Mouse (Mus musculus) cerebellum, adult (tissue): ENCODE results near the gene Usp3.
A peak's percentile ranks its signal among the peaks of the same experiment; 100 is the strongest.

ENCODE experiments used
- ATAC-seq: cut with Nextera tagmentation; 2 replicates; pipeline ENCODE4 v1.9.2; 2017; ENCODE audit warnings: mild to moderate bottlenecking, moderate library complexity, mixed read lengths; ENCODE audit not compliant: insufficient number of reproducible peaks, low FRiP score, low TSS enrichment

Usp3 gene

GRCm38 (mm10) chr9:66604349-66605206 is 11.6 kb upstream of the Usp3 start:
- no peak for ATAC-seq

DNA sequence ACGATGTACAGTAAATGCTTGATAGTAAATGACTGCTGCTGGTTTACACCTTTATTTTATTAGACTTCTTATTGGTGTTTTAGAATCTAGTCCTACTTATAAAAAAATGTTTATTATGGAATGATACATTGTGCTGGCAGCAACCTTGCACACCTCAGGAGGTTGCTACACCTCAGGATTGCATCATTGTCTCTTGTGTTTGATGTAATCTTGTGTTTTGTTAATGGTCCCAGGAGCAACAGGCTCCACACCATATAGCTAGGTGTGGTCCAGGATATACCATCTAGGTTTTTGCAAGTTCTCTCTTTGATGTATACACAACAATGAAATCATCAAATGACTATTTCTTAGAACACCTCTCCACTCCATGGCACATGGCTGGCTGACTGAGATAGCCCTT is 11.0 kb upstream of the Usp3 start:
- no peak for ATAC-seq

DNA sequence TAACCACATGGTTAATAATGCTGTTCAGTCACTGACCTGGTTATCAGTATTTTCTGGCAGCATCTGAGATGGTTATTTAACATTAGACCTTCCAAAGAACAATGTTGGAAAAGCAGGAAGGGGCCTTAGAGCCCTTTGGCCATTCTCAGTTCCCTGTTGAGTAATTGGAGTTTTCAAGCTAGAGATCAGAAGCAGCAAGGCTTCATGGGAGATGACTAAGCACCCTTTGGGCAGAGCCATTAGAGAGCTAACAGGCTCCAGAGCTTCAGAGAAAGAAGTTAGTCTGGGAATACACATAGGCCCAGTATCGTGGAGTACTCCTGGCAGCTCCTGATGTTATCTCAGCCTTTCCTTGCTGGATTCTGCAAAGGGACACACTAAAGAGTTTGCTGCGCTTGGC is 8.1 kb upstream of the Usp3 start:
- no peak for ATAC-seq

DNA sequence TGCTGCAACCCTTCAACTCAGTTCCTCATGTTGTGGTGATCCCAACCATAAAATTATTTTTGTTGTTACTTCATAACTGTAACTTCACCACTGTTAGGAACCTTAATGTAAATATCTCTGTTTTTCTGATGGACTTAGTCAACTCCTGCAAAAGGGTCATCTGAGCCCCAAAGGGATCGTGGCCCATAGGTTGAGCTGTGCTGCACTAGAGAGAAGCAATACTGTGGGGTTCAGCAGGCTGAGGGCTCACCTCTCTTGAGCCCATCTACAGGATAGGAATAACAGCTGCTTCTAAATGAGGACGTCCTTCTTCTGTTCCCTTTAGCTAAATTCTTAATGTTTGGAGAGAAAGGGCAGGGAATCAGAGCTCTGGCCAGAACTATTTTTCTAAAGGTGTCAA is 7.6 kb upstream of the Usp3 start:
- ATAC-seq = no peak

DNA sequence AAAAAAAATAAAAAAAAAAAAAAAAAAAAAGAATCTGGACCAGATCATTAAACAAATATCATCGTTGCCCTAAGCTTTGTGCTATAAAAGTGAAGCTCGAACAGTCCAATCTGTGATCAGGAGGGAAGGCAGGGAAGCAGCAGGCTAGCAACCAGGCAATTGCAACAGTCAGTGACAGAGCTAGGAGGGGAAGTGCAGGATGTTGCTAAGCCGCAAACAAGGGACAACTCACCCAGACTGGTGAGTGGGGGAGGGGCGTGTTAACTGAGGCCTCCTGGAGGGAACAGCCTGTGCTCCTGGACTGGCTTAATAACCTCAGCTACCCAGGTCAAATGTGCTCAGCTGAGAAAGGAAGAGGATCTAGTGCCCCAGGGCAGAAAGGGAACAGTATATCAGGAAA is 6.6 kb upstream of the Usp3 start:
- no peak for ATAC-seq

GRCm38 (mm10) chr9:66598636-66599035 is 5.7 kb upstream of the Usp3 start:
- no peak for ATAC-seq

- ATAC-seq = no peak
Measured at GRCm38 (mm10) chr9:66597480-66598215, 4.7 kb upstream of the Usp3 start.

- ATAC-seq = no peak
Measured at GRCm38 (mm10) chr9:66597076-66597475, 4.1 kb upstream of the Usp3 start.

DNA sequence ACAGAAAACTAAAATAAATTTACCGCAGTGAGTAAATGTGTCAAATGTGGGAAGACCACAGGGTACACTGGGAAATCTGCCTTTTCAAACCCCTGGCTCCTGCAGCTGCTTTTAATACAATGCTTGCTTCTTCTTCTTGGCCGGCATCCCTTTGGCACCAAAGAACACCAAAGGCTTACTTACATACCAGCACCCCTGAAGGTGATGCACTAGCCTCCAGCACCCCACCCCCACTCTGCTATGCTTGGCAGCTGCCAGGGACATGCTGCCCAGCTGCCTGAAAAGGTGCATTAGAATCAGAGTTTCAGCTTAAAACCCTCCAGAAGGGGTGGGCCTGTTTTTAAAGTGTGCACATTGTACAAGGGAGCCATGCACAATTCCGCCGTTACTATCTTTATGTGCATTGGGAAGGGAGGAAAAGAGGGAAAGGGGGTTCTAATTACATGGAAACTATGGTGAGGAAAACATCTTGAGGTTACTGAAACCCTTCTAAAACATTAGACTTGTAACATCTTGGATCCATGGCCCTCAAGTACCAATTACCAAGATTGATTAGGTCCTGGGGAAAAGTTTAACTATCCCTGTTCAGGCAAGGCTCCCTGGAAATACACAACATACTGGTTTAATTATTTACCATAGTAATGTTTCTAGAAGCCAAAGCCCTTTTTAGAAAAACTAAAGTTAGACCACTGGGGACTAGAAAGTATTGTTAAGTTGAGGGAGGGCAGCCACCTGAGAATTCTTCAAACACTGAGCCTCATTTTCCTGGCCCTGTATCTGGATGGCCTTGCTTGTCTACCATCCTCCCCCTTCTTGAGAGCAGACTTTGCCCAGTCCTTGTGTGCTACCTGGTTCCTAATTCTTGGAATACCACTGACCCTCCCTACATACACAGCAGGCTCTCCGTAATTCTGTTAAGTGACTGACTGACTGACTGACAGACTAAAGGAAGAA is 3.1 kb upstream of the Usp3 start:
- ATAC-seq = no peak

GRCm38 (mm10) chr9:66594061-66594460 is 1.1 kb upstream of the Usp3 start:
- no peak for ATAC-seq

DNA sequence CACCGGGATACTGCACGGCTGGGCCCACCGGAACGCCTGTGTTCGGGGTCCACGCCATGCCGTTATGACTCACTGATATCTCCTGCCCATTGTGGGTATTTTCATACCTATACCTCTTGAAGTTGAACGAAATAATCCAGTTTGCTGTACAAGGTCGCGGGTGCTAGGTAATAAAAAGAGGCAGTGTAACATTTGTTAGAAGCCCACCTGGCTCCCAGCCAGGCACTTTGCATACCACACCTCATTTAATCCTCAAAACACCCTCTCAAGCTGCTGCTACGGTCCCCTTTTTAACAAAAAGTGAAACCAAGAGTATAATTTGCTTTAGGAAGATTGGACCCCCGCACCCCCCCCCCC is 649 bp upstream of the Usp3 start:
- no peak; the same call in 1 of the 2 replicates for ATAC-seq

DNA sequence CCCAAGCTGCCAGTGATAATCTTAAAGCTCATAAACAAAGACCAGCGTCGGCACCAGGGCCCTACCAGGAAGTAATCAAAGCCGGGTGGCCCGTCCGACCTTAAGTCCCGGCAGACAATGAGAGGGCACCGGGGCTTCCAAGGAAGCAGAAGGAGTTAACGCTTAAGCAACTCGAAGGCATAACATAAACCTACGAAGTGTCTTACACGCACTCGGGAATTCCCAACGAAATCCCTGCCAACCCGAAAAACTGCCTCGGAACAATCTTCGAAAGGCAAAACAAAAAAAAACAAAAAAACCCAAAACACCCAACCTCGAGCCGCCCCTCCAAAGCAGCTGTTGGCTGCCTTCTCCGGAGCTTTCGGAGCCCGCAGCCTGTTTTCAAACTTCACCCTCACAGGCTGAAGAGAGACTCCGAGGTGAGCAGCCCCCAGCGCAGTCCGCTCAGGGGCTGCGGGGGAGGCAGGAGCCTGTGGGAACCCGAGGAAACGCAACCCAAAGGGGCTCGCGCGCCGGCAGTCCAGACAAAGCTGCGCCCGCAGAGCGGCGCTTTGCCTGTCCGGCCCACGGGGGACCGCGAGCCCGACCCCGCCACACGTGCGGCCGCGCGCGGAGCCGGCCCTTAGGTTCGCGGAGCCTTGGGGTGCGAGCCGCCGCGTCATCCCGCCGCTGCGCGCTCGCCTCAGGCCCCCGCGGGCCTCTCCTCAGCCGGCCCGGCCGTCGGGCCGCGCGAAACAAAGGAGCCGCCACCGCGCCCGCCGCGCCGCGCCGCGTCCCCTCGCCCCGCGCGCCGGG is 894 bp downstream of the Usp3 start:
- no peak for ATAC-seq

DNA sequence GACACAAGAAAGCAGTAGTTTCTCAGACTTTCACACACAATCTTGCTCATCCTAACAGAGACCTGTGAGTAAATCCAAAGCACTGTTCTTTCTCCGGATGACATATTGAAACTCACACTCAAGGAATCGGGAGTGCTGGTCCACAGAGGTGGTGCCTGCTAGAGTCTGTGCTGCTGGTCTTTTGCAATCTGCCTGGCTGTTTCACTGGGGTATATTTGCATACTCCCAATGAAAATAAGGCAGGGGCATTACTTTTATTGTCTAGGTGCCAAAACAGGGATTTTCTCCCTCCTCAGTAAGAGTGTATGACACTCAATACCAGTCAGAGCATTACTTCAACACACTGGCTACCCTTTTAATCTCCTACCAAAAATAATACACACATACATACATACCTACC is 2.9 kb downstream of the Usp3 start:
- no peak for ATAC-seq

- ATAC-seq = no peak
Measured at GRCm38 (mm10) chr9:66587016-66587415, 5.9 kb downstream of the Usp3 start.

DNA sequence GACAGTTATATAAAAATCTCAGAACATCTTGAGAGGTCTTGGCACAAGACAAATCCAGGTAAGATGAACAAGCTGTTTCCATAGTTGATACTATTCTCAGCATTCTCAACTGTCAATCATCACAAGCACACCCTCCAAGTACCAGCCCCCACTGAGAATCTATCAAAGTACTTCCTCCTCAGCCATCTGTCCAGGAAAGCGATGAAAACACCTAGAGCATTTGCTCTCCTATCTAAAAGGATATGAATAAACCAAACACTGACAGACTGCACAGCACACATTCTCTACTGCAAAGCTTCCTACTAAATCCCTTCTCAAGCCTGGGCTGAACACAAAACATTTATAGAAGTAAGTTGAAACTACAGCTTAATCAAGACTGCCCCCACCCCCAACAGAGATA is 6.4 kb downstream of the Usp3 start:
- ATAC-seq = peak; percentile 96

DNA sequence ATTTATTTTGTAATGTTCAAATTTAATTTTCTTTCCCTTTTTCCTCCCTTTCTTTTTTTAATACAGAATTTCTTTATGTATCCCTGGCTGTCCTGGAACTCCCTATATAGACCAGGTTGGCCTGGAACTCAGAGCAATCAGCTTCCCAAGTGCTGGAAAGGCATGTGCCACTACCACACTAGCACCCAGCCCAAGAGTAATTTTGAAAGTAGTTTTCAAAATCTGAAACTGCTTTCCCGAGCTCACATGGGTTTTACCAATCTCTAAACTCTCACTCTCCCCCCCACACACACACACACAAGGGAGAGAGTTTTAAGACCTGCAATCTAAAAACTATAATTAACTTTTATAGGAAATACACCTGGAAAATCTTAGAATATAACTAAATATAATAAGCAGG is 7.8 kb downstream of the Usp3 start:
- ATAC-seq = no peak

DNA sequence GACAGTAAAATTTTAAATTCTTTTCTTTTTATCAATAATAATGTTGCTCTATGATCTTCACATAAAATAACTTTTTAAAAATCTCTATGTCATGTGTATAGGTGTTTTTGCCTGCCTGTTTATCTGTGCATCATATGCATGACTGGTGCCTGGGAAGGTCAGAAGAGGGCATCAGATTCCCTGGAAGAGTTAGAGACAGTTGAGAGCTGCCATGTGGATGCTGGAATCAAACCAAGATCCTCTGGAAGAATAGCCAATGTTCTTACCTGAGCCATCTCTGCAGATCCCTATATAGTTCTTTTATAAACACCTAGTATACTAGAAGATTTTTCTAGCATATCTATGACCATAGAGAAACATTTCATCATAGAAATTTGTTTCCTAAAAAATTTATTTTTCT is 8.8 kb downstream of the Usp3 start:
- ATAC-seq = no peak

DNA sequence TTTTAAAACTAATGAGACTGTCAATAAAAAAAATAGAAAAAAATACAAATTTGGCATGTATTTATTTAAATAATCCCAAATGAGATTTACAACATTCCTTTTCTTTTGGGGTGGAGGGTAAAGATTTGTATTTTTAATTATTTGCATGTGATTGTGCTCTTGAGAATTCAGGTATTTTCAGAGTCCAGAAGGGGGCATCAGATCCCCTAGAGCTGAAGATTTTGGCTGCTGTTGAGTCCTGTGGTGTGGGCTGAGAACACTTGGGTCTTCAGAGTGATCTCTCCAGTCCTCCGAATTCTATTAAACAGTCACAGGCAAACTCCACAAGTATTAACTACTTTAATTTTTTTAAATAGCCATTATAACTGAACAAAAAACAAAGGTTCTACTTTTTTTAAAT is 9.7 kb downstream of the Usp3 start:
- no peak for ATAC-seq

DNA sequence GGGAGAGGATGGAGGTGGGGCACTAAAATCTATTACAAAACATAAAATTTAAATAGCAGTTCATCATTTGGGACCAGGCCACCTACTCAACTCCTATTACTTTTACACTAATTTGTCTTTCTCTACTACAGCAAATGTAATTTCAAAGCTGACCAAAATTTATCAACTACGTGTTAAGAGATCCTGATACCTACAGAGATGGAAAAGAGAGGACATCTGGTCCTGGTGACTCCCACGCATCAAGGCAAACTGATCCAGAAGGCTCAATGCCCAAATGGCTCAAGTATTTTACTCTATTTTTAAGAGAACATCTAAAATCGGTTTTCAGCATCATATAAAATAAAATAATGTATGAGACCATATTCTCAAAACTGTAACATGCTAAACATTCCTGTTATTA is 11.2 kb downstream of the Usp3 start:
- no peak for ATAC-seq

GRCm38 (mm10) chr9:66580722-66581121 is 12.2 kb downstream of the Usp3 start:
- no peak for ATAC-seq
